Mouse (Mus musculus): Measurements from ENCODE around the gene Plcg2. TPM values are rescaled to one million over a fixed set of nuclear protein-coding genes. Genes with fewer than 3 reads are reported as not detected.

Plcg2 gene
- polyA plus RNA-seq, 1 experiment from 2014 or later, result 1.2 TPM

GRCm38 (mm10) chr8:117672558-117672957, 174.5 kb downstream of the Plcg2 start:
- ATAC-seq (ENCODE audit: low FRiP score, low TSS enrichment) (no peak), DNase-seq (no peak)
- Histone ChIP-seq H3K4me1 (ENCODE audit: control insufficient read depth, insufficient read depth, low read length) (no peaks in the 10 kb centered on the region), H3K9me3 (ENCODE audit: control insufficient read depth, low read length) (no peaks in the 10 kb centered on the region), H3K36me3 (ENCODE audit: control insufficient read depth, insufficient read depth, low read length) (no peaks in the 10 kb centered on the region), H3K27me3 (ENCODE audit: control insufficient read depth, insufficient read depth, low read length) (no peaks in the 10 kb centered on the region), H3K9ac (replicated peaks; ENCODE audit: low read length) (no peak overlapping the region), H3K4me3 (replicated peaks; ENCODE audit: low read depth, low read length) (no peak overlapping the region), H3K4me2 (ENCODE audit: low read length) (no peak overlapping the region), H3K27ac (replicated peaks; ENCODE audit: low read depth, low read length) (no peak overlapping the region)
- 85% methylated on average over 3 of the region's 3 CpGs for WGBS

GRCm38 (mm10) chr8:117673430-117673830, 175.3 kb downstream of the Plcg2 start, which contains the start of gene Sdr42e1:
Sdr42e1 (minus strand) TSS chr8:117673689.
- DNase-seq, result peak; percentile 67

GRCm38 (mm10) chr8:117675171-117675570, 177.1 kb downstream of the Plcg2 start:
- 84% methylated on average over 5 of the region's 5 CpGs for WGBS
- ATAC-seq (ENCODE audit: low FRiP score, low TSS enrichment) (no peak), DNase-seq (no peak)

More at GRCm38 (mm10) chr8:117673430-117673830, 175.3 kb downstream of the Plcg2 start, which contains the start of gene Sdr42e1:
- H3K9ac ChIP-seq (replicated peaks; ENCODE audit: low read length), result peak within 1 kb of the TSS; percentile 50
- no peaks in the 10 kb centered on the region for H3K36me3 ChIP-seq (ENCODE audit: control insufficient read depth, insufficient read depth, low read length)
- H3K27ac ChIP-seq (replicated peaks; ENCODE audit: low read depth, low read length), result no peak within 1 kb of the TSS
- H3K4me1 ChIP-seq (ENCODE audit: control insufficient read depth, insufficient read depth, low read length), result no peaks in the 10 kb centered on the region
- H3K4me3 ChIP-seq (replicated peaks; ENCODE audit: low read depth, low read length), result peak within 1 kb of the TSS; percentile 39
- WGBS, result 17% methylated on average over 17 of the region's 17 CpGs
- H3K9me3 ChIP-seq (ENCODE audit: control insufficient read depth, low read length), result no peaks in the 10 kb centered on the region
- H3K27me3 ChIP-seq (ENCODE audit: control insufficient read depth, insufficient read depth, low read length), result no peaks in the 10 kb centered on the region
- peak within 1 kb of the TSS; percentile 57 for H3K4me2 ChIP-seq (ENCODE audit: low read length)
- ATAC-seq (ENCODE audit: low FRiP score, low TSS enrichment), result no peak

GRCm38 (mm10) chr8:117676460-117676859, 178.4 kb downstream of the Plcg2 start:
- Histone ChIP-seq H3K27me3 (ENCODE audit: control insufficient read depth, insufficient read depth, low read length) (no peaks in the 10 kb centered on the region), H3K4me3 (replicated peaks; ENCODE audit: low read depth, low read length) (no peak overlapping the region), H3K9me3 (ENCODE audit: control insufficient read depth, low read length) (no peaks in the 10 kb centered on the region), H3K36me3 (ENCODE audit: control insufficient read depth, insufficient read depth, low read length) (no peaks in the 10 kb centered on the region), H3K9ac (replicated peaks; ENCODE audit: low read length) (no peak overlapping the region), H3K4me1 (ENCODE audit: control insufficient read depth, insufficient read depth, low read length) (no peaks in the 10 kb centered on the region), H3K27ac (replicated peaks; ENCODE audit: low read depth, low read length) (no peak overlapping the region), H3K4me2 (ENCODE audit: low read length) (no peak overlapping the region)
- WGBS, result 79% methylated on average over 9 of the region's 9 CpGs
- ATAC-seq (ENCODE audit: low FRiP score, low TSS enrichment) (no peak), DNase-seq (no peak)

More at GRCm38 (mm10) chr8:117675171-117675570, 177.1 kb downstream of the Plcg2 start:
- no peaks in the 10 kb centered on the region for H3K36me3 ChIP-seq (ENCODE audit: control insufficient read depth, insufficient read depth, low read length)
- H3K9me3 ChIP-seq (ENCODE audit: control insufficient read depth, low read length), result no peaks in the 10 kb centered on the region
- H3K4me2 ChIP-seq (ENCODE audit: low read length), result no peak overlapping the region
- H3K4me1 ChIP-seq (ENCODE audit: control insufficient read depth, insufficient read depth, low read length), result no peaks in the 10 kb centered on the region
- H3K27me3 ChIP-seq (ENCODE audit: control insufficient read depth, insufficient read depth, low read length), result no peaks in the 10 kb centered on the region
- no peak overlapping the region for H3K9ac ChIP-seq (replicated peaks; ENCODE audit: low read length)
- no peak overlapping the region for H3K27ac ChIP-seq (replicated peaks; ENCODE audit: low read depth, low read length)
- no peak overlapping the region for H3K4me3 ChIP-seq (replicated peaks; ENCODE audit: low read depth, low read length)

GRCm38 (mm10) chr8:117677011-117677410, 178.9 kb downstream of the Plcg2 start:
- no peak overlapping the region for H3K4me2 ChIP-seq (ENCODE audit: low read length)
- H3K9me3 ChIP-seq (ENCODE audit: control insufficient read depth, low read length), result no peaks in the 10 kb centered on the region
- no peaks in the 10 kb centered on the region for H3K27me3 ChIP-seq (ENCODE audit: control insufficient read depth, insufficient read depth, low read length)
- no peaks in the 10 kb centered on the region for H3K36me3 ChIP-seq (ENCODE audit: control insufficient read depth, insufficient read depth, low read length)
- no peak for DNase-seq
- no peak overlapping the region for H3K9ac ChIP-seq (replicated peaks; ENCODE audit: low read length)
- H3K4me1 ChIP-seq (ENCODE audit: control insufficient read depth, insufficient read depth, low read length), result no peaks in the 10 kb centered on the region
- 89% methylated on average over 8 of the region's 8 CpGs for WGBS
- no peak overlapping the region for H3K27ac ChIP-seq (replicated peaks; ENCODE audit: low read depth, low read length)
- ATAC-seq (ENCODE audit: low FRiP score, low TSS enrichment), result no peak
- H3K4me3 ChIP-seq (replicated peaks; ENCODE audit: low read depth, low read length), result no peak overlapping the region

- Histone ChIP-seq H3K36me3 (ENCODE audit: control insufficient read depth, insufficient read depth, low read length) (no peaks in the 10 kb centered on the region), H3K27ac (replicated peaks; ENCODE audit: low read depth, low read length) (no peak overlapping the region), H3K4me2 (ENCODE audit: low read length) (no peak overlapping the region), H3K9me3 (ENCODE audit: control insufficient read depth, low read length) (no peaks in the 10 kb centered on the region), H3K27me3 (ENCODE audit: control insufficient read depth, insufficient read depth, low read length) (no peaks in the 10 kb centered on the region), H3K9ac (replicated peaks; ENCODE audit: low read length) (no peak overlapping the region), H3K4me1 (ENCODE audit: control insufficient read depth, insufficient read depth, low read length) (no peaks in the 10 kb centered on the region), H3K4me3 (replicated peaks; ENCODE audit: low read depth, low read length) (no peak overlapping the region)
- WGBS, result 85% methylated on average over 4 of the region's 4 CpGs
- ATAC-seq (ENCODE audit: low FRiP score, low TSS enrichment) (no peak), DNase-seq (no peak)
Observed at GRCm38 (mm10) chr8:117678650-117679049, 180.6 kb downstream of the Plcg2 start.

- H3K9me3 ChIP-seq (ENCODE audit: control insufficient read depth, low read length), result no peaks in the 10 kb centered on the region
- H3K9ac ChIP-seq (replicated peaks; ENCODE audit: low read length), result no peak overlapping the region
- H3K4me1 ChIP-seq (ENCODE audit: control insufficient read depth, insufficient read depth, low read length), result no peaks in the 10 kb centered on the region
- H3K36me3 ChIP-seq (ENCODE audit: control insufficient read depth, insufficient read depth, low read length), result no peaks in the 10 kb centered on the region
- ATAC-seq (ENCODE audit: low FRiP score, low TSS enrichment), result no peak
- H3K27ac ChIP-seq (replicated peaks; ENCODE audit: low read depth, low read length), result no peak overlapping the region
- H3K27me3 ChIP-seq (ENCODE audit: control insufficient read depth, insufficient read depth, low read length), result no peaks in the 10 kb centered on the region
- H3K4me3 ChIP-seq (replicated peaks; ENCODE audit: low read depth, low read length), result no peak overlapping the region
- H3K4me2 ChIP-seq (ENCODE audit: low read length), result no peak overlapping the region
- DNase-seq, result no peak
- WGBS, result 91% methylated on average over 10 of the region's 10 CpGs
Observed at GRCm38 (mm10) chr8:117683925-117684472, 185.9 kb downstream of the Plcg2 start.

- H3K4me2 ChIP-seq (ENCODE audit: low read length), result no peak overlapping the region
- DNase-seq (no peak), ATAC-seq (ENCODE audit: low FRiP score, low TSS enrichment) (no peak)
- WGBS, result 82% methylated on average over 11 of the region's 11 CpGs
- H3K36me3 ChIP-seq (ENCODE audit: control insufficient read depth, insufficient read depth, low read length), result no peaks in the 10 kb centered on the region
- H3K27ac ChIP-seq (replicated peaks; ENCODE audit: low read depth, low read length), result no peak overlapping the region
- H3K4me3 ChIP-seq (replicated peaks; ENCODE audit: low read depth, low read length), result no peak overlapping the region
- H3K9me3 ChIP-seq (ENCODE audit: control insufficient read depth, low read length), result no peaks in the 10 kb centered on the region
- H3K4me1 ChIP-seq (ENCODE audit: control insufficient read depth, insufficient read depth, low read length), result no peaks in the 10 kb centered on the region
- no peak overlapping the region for H3K9ac ChIP-seq (replicated peaks; ENCODE audit: low read length)
- no peaks in the 10 kb centered on the region for H3K27me3 ChIP-seq (ENCODE audit: control insufficient read depth, insufficient read depth, low read length)
Observed at GRCm38 (mm10) chr8:117684504-117684903, 186.4 kb downstream of the Plcg2 start.

All from midbrain, embryonic 14.5 days (tissue).